Mouse (Mus musculus): ENCODE measurements around the gene Rab28.
A peak's percentile ranks its signal among the peaks of the same experiment; 100 is the strongest.
"Not testable (repeated sequence)": the region's sequence is repeated elsewhere in the genome, so short reads cannot be mapped to it uniquely, and the experiment has no call there.

Gene Rab28

GRCm38 (mm10) chr5:41708051-41708630 is at the start of gene Rab28:
Gene Rab28, minus strand, starts transcription at chr5:41708157.
- peak; percentile 95 for DNase-seq (ENCODE audit: low spot score)

GRCm38 (mm10) chr5:41757338-41757737 is 49.4 kb upstream of the Rab28 start:
- no peak for DNase-seq (ENCODE audit: low spot score)

GRCm38 (mm10) chr5:41756396-41756795 is 48.4 kb upstream of the Rab28 start:
- DNase-seq (ENCODE audit: low spot score), result no peak

DNA sequence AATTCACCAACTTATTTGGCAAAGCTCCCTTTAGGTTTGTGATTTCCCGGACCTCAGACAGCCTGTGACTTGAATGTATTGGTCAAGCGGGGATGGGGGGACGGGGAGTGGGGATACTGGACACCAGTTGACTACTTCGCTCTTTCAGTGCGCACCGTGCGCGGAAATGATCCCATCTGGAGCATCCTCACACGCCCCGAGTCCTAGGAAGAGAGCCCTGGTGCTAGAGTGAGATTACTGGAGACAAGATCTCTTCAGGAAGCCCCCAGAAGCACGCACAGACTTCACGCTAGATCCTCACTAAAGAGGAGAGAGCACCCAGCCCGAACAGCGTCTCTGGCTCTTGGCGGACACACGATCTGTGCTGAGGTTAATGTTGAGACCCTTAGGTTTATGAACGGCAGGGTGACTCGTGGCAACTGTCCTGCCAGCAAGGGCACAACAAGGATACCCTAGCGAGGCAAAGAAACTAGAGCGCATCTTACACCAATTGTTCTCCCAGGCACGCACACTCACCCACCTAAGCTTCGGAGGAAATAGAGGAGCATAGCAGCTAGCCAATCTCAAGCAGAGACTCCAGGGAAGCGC is 47.5 kb upstream of the Rab28 start:
- DNase-seq (ENCODE audit: low spot score), result no peak

DNA sequence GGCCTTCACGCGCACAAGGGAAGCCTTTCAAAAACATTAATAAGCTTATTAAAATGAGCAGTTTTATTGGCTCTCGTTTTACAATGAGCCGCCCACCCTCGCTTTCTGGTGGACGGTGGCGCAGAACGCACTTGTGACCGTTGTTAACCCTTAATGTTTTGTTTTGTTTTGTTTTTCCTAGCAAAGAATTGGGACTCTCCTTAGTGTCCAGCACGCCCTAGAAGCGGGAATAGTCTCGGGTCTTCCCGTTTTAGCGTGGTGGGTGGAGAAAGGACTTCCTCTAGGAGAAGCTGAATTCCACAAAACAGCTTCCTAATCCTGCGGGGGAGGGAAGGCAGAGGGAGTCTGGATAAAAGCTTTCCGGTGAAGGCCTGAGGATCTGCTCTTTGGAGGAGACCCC is 46.9 kb upstream of the Rab28 start:
- DNase-seq (ENCODE audit: low spot score), result no peak

GRCm38 (mm10) chr5:41754226-41754775 is 46.3 kb upstream of the Rab28 start:
- DNase-seq (ENCODE audit: low spot score), result no peak

DNA sequence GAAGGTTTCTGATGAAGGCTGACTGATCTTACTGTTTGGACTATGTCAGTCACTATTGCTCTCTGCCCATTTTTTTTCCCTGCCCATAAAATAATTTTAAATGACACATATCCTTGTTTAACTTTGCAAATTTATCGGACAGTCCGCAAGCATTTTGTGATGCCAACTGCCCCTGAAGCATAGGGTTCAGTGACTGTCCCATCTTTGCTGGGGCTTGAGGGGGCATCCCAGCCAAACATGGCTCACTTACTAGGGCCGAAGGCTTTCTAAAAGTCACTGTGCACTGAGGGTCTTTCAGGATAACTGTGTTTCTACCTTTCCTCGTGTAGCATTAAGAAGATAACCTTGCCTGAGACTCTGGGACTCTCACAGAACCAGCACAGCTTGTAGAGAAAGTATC is 44.8 kb upstream of the Rab28 start:
- DNase-seq (ENCODE audit: low spot score), result no peak

DNA sequence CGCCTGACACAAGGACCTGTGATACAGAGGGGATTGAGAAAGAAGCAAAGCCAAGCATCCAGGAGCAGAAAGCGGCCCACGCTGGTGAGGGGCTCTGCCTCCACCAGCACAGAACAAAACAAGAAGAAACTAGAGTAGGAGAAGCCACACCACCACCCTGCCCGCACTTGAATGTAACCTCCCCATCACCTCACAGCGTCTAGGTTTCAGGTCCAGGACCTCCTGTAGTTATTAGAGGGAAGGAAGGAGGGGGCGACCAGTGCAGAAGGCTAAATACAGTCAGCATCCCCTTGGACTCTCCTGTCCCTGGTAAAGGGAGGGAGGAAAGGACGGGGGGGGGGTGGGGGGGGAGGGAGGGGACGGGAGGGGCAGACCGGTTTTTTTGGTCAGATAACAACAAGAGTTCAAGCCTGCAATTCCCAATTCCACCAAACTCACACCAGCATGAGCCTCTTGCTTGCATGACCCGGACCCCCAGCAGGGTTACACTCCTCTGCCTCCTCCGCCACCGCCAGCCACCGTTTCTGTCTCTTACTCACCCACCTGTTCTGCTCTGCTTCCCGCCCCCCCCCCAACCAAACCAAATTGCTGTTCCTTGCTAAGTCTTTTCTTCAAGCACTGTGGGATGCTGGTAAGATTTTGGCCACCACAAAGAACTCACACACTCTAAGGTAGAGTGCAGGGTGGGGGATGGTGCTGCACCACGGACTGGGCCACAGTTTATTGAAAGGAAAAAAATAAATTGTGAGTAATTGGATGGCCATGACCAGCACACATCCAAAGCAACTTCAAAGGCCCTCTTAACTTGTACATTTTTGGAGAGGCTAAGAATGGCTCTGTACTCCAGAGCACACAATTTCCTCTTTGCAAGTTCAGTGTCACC is 37.2 kb upstream of the Rab28 start:
- no peak for DNase-seq (ENCODE audit: low spot score)

DNA sequence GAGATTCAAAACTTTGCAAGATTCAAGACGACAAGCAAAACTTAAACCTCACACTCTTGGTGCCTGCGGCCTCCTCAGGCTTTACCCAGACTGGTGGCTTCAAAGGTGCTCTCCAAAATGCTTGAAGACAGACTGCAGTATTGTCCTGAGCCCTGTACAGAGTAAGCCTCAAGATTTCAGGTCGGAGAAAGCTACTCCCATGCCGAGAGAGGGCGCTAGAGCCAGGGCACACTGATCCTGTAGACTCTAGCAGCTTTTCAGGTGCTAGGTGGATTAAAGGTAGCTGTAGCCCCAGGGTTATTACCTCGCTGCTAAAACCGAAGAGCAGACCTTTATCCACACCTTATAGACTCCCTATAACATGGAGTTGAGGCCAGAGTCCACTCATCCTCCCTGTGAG is 36.3 kb upstream of the Rab28 start:
- DNase-seq (ENCODE audit: low spot score), result no peak

- no peak for DNase-seq (ENCODE audit: low spot score)
These were observed 30.9 kb upstream of the Rab28 start for GRCm38 (mm10) chr5:41738817-41739216.

DNA sequence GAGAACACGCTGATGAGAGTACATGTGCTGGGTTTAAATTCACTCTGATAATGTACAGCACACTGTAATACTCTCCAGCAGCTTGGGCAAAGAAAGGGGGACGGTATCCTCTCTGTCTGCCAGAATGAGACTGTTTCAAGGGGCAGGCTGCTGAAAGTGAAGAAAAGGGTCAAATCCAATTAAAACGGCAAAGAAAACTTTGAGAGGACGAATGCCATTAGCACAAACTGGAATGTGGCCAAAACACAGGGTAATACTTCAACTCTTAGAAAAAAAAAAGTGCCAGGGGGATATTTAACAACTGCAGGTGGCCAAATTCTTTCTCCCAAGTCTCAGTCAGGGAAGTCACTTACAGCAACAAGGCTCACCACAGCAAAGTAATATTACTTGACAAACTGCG is 29.1 kb upstream of the Rab28 start:
- no peak for DNase-seq (ENCODE audit: low spot score)

DNA sequence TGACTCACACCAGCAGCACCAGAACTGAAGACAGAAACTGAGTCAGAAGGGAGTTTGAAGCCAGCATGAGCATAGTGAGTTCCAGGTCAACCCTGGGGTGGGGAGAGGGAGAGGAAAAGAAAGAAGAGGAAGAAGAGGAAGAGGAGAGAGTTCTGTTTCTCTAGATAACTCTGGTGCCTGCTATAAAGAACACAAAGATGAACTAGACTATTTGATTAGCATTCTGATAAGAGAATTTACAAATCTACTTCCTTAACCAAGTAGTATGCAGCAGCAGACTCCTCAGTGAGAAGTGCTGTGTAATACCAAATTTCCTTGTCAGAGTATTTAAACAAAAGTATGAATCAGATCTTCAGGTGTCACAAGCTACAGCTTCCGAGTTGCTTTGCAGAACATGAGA is 19.1 kb upstream of the Rab28 start:
- DNase-seq (ENCODE audit: low spot score), result no peak

DNA sequence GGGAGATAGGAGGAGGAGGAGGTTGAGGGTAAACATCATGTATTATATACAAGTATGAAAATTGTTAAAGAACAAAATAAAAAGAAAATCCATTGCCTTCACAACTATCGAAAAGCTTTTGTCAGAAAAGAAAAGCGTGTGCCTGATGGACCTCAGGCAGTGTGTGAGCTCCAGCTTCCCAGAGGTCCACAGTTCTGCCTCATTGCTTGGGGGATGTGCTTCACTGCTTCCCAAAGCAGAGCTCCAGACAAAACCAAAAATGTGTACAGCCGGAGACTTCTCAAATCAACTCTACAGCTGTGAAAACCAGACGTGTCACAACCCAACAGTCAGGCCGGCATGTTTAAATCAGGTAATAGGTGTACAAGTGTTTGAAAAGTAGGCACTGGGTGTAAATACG is 17.6 kb upstream of the Rab28 start:
- no peak for DNase-seq (ENCODE audit: low spot score)

- DNase-seq (ENCODE audit: low spot score), result peak; percentile 60
These were observed 592 bp downstream of the Rab28 start for GRCm38 (mm10) chr5:41707115-41708015.

DNA sequence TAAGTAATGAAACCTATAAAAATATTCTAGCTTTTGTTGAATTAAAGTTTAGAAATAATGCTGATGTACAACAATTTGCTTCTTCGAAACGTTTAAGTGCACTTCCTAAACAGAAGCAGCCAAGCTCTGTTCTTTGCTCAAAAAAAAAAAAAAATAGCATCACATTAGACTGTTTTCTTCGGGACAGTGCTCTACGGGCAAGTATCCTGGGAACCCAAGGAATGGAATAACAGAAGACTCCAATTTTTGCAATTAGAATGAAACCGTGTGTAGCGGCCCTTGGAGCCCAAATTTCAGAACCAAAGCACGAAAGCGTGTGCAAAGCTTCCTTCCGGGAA is 1.2 kb downstream of the Rab28 start:
- DNase-seq (ENCODE audit: low spot score), result no peak

GRCm38 (mm10) chr5:41701085-41701484 is 6.9 kb downstream of the Rab28 start:
- DNase-seq (ENCODE audit: low spot score), result not testable (repeated sequence)

GRCm38 (mm10) chr5:41697958-41698357 is 10.0 kb downstream of the Rab28 start:
- no peak for DNase-seq (ENCODE audit: low spot score)

- no peak for DNase-seq (ENCODE audit: low spot score)
These were observed 22.9 kb downstream of the Rab28 start for GRCm38 (mm10) chr5:41685016-41685415.

DNA sequence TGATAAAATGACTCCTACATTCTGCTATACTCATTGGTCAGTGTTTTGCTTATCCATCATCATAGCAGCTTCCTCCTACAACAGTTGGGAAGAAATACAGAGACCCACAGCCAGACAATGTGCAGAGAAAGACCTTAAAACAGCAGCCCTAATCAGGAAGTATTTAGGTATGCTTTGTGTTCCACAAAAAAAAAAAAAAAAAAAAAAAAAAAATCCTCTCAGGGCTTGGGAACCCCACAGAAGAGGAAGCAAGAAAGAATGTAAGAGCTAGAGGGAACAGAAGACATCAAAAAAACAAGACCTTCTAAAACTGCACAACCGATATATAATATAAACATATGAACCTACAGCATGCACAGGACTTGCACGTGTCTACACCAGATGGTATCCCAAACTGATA is 24.0 kb downstream of the Rab28 start:
- no peak for DNase-seq (ENCODE audit: low spot score)

- no peak for DNase-seq (ENCODE audit: low spot score)
These were observed 41.9 kb downstream of the Rab28 start for GRCm38 (mm10) chr5:41666012-41666411.

GRCm38 (mm10) chr5:41636793-41637192 is 71.2 kb downstream of the Rab28 start:
- DNase-seq (ENCODE audit: low spot score), result no peak
